Mouse (Mus musculus) erythroblast, embryonic 14.5 days (primary cell): ENCODE measurements around the gene A930009A15Rik.

Source experiments
- GATA1 ChIP-seq: IDR thresholded peaks from 2 replicates; pipeline ENCODE4 v1.6.1; 2012; ENCODE audit warnings: low read length, inconsistent platforms, mixed read lengths
- TAL1 ChIP-seq: IDR thresholded peaks from 3 replicates; pipeline ENCODE4 v1.6.1; 2012; ENCODE audit warnings: low read length, inconsistent platforms, mixed read lengths

DNA sequence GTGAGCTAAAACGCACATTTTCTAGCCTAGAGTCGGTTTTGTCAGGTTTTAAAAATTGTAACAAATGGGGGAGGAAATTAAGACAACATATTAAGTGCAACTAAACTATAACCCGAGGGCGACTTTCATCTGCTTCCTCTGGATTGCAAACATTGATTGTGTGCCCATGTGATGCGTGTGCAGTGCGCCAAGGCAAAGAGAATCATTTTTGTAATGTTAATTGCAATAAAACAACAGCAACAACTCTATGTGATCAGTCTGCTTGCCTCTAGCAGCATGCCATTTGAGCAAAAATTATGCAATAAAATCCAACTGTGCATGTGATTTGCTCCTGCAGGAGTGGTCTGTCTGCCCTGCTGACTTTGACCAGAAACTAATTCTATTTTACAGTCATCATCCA, 56.9 kb downstream of the A930009A15Rik start:
- TF ChIP-seq GATA1 (no peak), TAL1 (no peak)
